Mouse (Mus musculus) hindbrain, postnatal 0 days (tissue): ENCODE results near the gene Sparcl1. TPM values are rescaled to one million over a fixed set of nuclear protein-coding genes. Genes with fewer than 3 reads are reported as not detected.

ENCODE experiments used
- ATAC-seq: fragments of 200-750 bp; cut with Nextera tagmentation; 2 replicates; pipeline ENCODE4 v1.8.0; 2017; ENCODE audit warnings: mild to moderate bottlenecking, moderate TSS enrichment, moderate library complexity
- DNase-seq: peaks from one replicate; pipeline ENCODE4 v3.0.0-alpha.2; 2015; ENCODE audit warnings: low spot score
- H3K27ac ChIP-seq: fragments of 300-500 bp; sonication (generic); 2 replicates; pipeline ENCODE4 v1.5.1; 2014; ENCODE audit warnings: mild to moderate bottlenecking
- H3K27me3 ChIP-seq: fragments of 300-500 bp; sonication (generic); 2 replicates; pipeline ENCODE4 v1.6.1; 2014; ENCODE audit warnings: low read length, mixed read lengths; ENCODE audit not compliant: insufficient read depth
- H3K36me3 ChIP-seq: fragments of 300-500 bp; sonication (generic); 2 replicates; pipeline ENCODE4 v1.6.1; 2014; ENCODE audit warnings: low read length, mixed read lengths; ENCODE audit not compliant: insufficient read depth
- H3K4me1 ChIP-seq: fragments of 300-500 bp; sonication (generic); 2 replicates; pipeline ENCODE4 v1.6.1; 2014; ENCODE audit warnings: antibody characterized with exemption, low read length, mixed read lengths; ENCODE audit not compliant: insufficient read depth
- H3K4me2 ChIP-seq: fragments of 300-500 bp; sonication (generic); 2 replicates; pipeline ENCODE4 v1.6.1; 2014; ENCODE audit warnings: low read depth, mild to moderate bottlenecking, low read length, moderate library complexity, mixed read lengths
- H3K4me3 ChIP-seq: fragments of 300-500 bp; sonication (generic); 2 replicates; pipeline ENCODE4 v1.5.1; 2014; ENCODE audit warnings: low read length
- H3K9ac ChIP-seq: fragments of 300-500 bp; sonication (generic); replicated peaks from 2 replicates; pipeline ENCODE4 v1.6.1; 2014; ENCODE audit warnings: mild to moderate bottlenecking, low read length, moderate library complexity, mixed read lengths
- H3K9me3 ChIP-seq: fragments of 300-500 bp; sonication (generic); 2 replicates; pipeline ENCODE4 v1.6.1; 2016; ENCODE audit warnings: low read length, mixed read lengths
- CTCF ChIP-seq: IDR thresholded peaks from 2 replicates; pipeline ENCODE4 v1.5.1; 2016; ENCODE audit warnings: antibody characterized with exemption, control low read depth, low read depth
- WGBS: fragments of 180-500 bp; shearing (Covaris S2); extraction: QIAGEN DNeasy Blood & Tissue Kit; methylation state at CpG from one replicate; pipeline ENCODE4 v1.1.7; 2014; 5-methylcytosine and 5-hydroxymethylcytosine counted together
- polyA plus RNA-seq: library from polyadenylated mRNA; unstranded; fragments of >200 nt; fragmentation: Nextera tagmentation; extraction: Ambion mirVana; gene quantifications from 2 replicates; pipeline ENCODE4 v1.2.1, GENCODE M21; 2015
- total RNA-seq: library from RNA; depleted of rRNA; stranded (reverse); fragments of >200 nt; gene quantifications from 2 replicates; pipeline ENCODE4 v1.2.3, GENCODE M21; 2014

Gene Sparcl1
- total and polyA plus RNA-seq, 2 experiments from 2014 or later, result 660 to 782 TPM

GRCm38 (mm10) chr5:104149349-104149748, 35.8 kb upstream of the Sparcl1 start:
- no peak for ATAC-seq
- Histone ChIP-seq H3K27me3 (no peaks in the 10 kb centered on the region), H3K4me1 (no peaks in the 10 kb centered on the region), H3K4me3 (no peak overlapping the region), H3K9me3 (no peaks in the 10 kb centered on the region), H3K9ac (no peak overlapping the region), H3K4me2 (no peak overlapping the region), H3K27ac (no peak overlapping the region), H3K36me3 (no peaks in the 10 kb centered on the region)
- 69% methylated on average over 7 of the region's 7 CpGs for WGBS
- DNase-seq, result no peak
- no peak for TF ChIP-seq CTCF

- Histone ChIP-seq H3K4me3 (no peak overlapping the region), H3K9me3 (no peaks in the 10 kb centered on the region), H3K27me3 (no peaks in the 10 kb centered on the region), H3K4me2 (no peak overlapping the region), H3K4me1 (no peaks in the 10 kb centered on the region), H3K36me3 (no peaks in the 10 kb centered on the region), H3K27ac (no peak overlapping the region), H3K9ac (no peak overlapping the region)
- 73% methylated on average over 4 of the region's 4 CpGs for WGBS
- ATAC-seq (no peak), DNase-seq (no peak)
- TF ChIP-seq CTCF, result no peak
Measured at GRCm38 (mm10) chr5:104144057-104144456, 30.5 kb upstream of the Sparcl1 start.

GRCm38 (mm10) chr5:104141067-104141466, 27.5 kb upstream of the Sparcl1 start:
- Histone ChIP-seq H3K4me2 (no peak overlapping the region), H3K27me3 (no peaks in the 10 kb centered on the region), H3K4me1 (no peaks in the 10 kb centered on the region), H3K27ac (no peak overlapping the region), H3K36me3 (no peaks in the 10 kb centered on the region), H3K9me3 (no peaks in the 10 kb centered on the region), H3K9ac (no peak overlapping the region), H3K4me3 (no peak overlapping the region)
- TF ChIP-seq CTCF, result peak; percentile 64
- ATAC-seq (no peak), DNase-seq (peak; percentile 15)
- 84% methylated on average over 2 of the region's 2 CpGs for WGBS

GRCm38 (mm10) chr5:104137920-104138541, 24.5 kb upstream of the Sparcl1 start:
- DNase-seq, result no peak
- 61% methylated on average over 10 of the region's 10 CpGs for WGBS
- Histone ChIP-seq H3K4me2 (no peak overlapping the region), H3K27me3 (no peaks in the 10 kb centered on the region), H3K4me3 (no peak overlapping the region), H3K9me3 (no peaks in the 10 kb centered on the region), H3K36me3 (no peaks in the 10 kb centered on the region), H3K9ac (no peak overlapping the region), H3K27ac (no peak overlapping the region), H3K4me1 (no peaks in the 10 kb centered on the region)
- TF ChIP-seq CTCF, result no peak
- ATAC-seq, result no peak

GRCm38 (mm10) chr5:104133752-104134151, 20.2 kb upstream of the Sparcl1 start:
- Histone ChIP-seq H3K4me1 (no peaks in the 10 kb centered on the region), H3K36me3 (no peaks in the 10 kb centered on the region), H3K27ac (no peak overlapping the region), H3K4me2 (no peak overlapping the region), H3K27me3 (no peaks in the 10 kb centered on the region), H3K9me3 (no peaks in the 10 kb centered on the region), H3K9ac (no peak overlapping the region), H3K4me3 (no peak overlapping the region)
- ATAC-seq (no peak), DNase-seq (no peak)
- no peak for TF ChIP-seq CTCF
- 81% methylated on average over 4 of the region's 4 CpGs for WGBS

GRCm38 (mm10) chr5:104131544-104131943, 18.0 kb upstream of the Sparcl1 start:
- no peaks in the 10 kb centered on the region for H3K9me3 ChIP-seq
- peak; percentile 85 for TF ChIP-seq CTCF
- H3K4me3 ChIP-seq, result no peak overlapping the region
- H3K27ac ChIP-seq, result no peak overlapping the region
- no peaks in the 10 kb centered on the region; the same call in 1 of the 2 replicates for H3K4me1 ChIP-seq
- peak; percentile 69; the same call in 1 of the 2 replicates for ATAC-seq
- H3K27me3 ChIP-seq, result no peaks in the 10 kb centered on the region
- peak; percentile 69 for DNase-seq
- WGBS, result 68% methylated on average over 4 of the region's 4 CpGs
- H3K4me2 ChIP-seq, result no peak overlapping the region
- no peak overlapping the region for H3K9ac ChIP-seq
- H3K36me3 ChIP-seq, result no peaks in the 10 kb centered on the region

- H3K36me3 ChIP-seq, result no peaks in the 10 kb centered on the region
- 85% methylated on average over 4 of the region's 4 CpGs for WGBS
- no peaks in the 10 kb centered on the region; the same call in 1 of the 2 replicates for H3K4me1 ChIP-seq
- ATAC-seq (no peak), DNase-seq (no peak)
- H3K27me3 ChIP-seq, result no peaks in the 10 kb centered on the region
- no peaks in the 10 kb centered on the region for H3K9me3 ChIP-seq
- H3K4me2 ChIP-seq, result no peak overlapping the region
- H3K27ac ChIP-seq, result no peak overlapping the region
- TF ChIP-seq CTCF, result no peak
- H3K9ac ChIP-seq, result no peak overlapping the region
- H3K4me3 ChIP-seq, result no peak overlapping the region
Measured at GRCm38 (mm10) chr5:104130891-104131290, 17.4 kb upstream of the Sparcl1 start.
